Mouse (Mus musculus) testis, adult 2 months (tissue): ENCODE results near the gene Gm49673. TPM values are rescaled to one million over a fixed set of nuclear protein-coding genes. Genes with fewer than 3 reads are reported as not detected.
"Not testable (repeated sequence)": the region's sequence is repeated elsewhere in the genome, so short reads cannot be mapped to it uniquely, and the experiment has no call there.

ENCODE experiments used
- H3K27ac ChIP-seq: fragments of 200-500 bp; 2 replicates; pipeline ENCODE4 v1.5.1; 2012; ENCODE audit warnings: low read depth, low read length; ENCODE audit not compliant: control insufficient read depth, insufficient read depth
- H3K27me3 ChIP-seq: fragments of 200-500 bp; 2 replicates; pipeline ENCODE4 v1.6.1; 2012; ENCODE audit warnings: mild to moderate bottlenecking, low read length, moderate library complexity; ENCODE audit not compliant: control insufficient read depth, insufficient read depth
- H3K36me3 ChIP-seq: fragments of 200-500 bp; 2 replicates; pipeline ENCODE4 v1.6.1; 2012; ENCODE audit warnings: mild to moderate bottlenecking, low read length; ENCODE audit not compliant: control insufficient read depth, insufficient read depth
- H3K4me1 ChIP-seq: fragments of 200-500 bp; 2 replicates; pipeline ENCODE4 v1.6.1; 2012; ENCODE audit warnings: low read length; ENCODE audit not compliant: control insufficient read depth, insufficient read depth
- H3K4me3 ChIP-seq: fragments of 200-500 bp; 2 replicates; pipeline ENCODE4 v1.5.1; 2012; ENCODE audit warnings: low read depth, mild to moderate bottlenecking, low read length, moderate library complexity, mixed read lengths; ENCODE audit not compliant: control insufficient read depth
- CTCF ChIP-seq: fragments of 200-500 bp; IDR thresholded peaks from 2 replicates; pipeline ENCODE4 v1.5.1; 2012; ENCODE audit warnings: low read depth, mild to moderate bottlenecking, inconsistent platforms, low read length, moderate library complexity; ENCODE audit not compliant: control insufficient read depth, insufficient read depth, insufficient replicate concordance
- polyA plus RNA-seq: library from polyadenylated mRNA; depleted of rRNA; stranded (reverse); fragments of >200 nt; gene quantifications from 2 replicates; pipeline ENCODE4 v1.2.3, GENCODE M21; 2012; rRNA removed

Gene Gm49673
- polyA plus RNA-seq, 1 experiment, result 0.11 TPM

GRCm38 (mm10) chr17:8051247-8051646 is 96.3 kb downstream of the Gm49673 start:
- not testable (repeated sequence) for H3K27me3 ChIP-seq, H3K4me1 ChIP-seq, H3K36me3 ChIP-seq, H3K27ac ChIP-seq, H3K4me3 ChIP-seq
- TF ChIP-seq CTCF, result peak; percentile 19; the same call in 1 of the 2 replicates

- not testable (repeated sequence) for H3K36me3 ChIP-seq, H3K4me1 ChIP-seq, H3K4me3 ChIP-seq, H3K27me3 ChIP-seq, H3K27ac ChIP-seq
These were observed 97.4 kb downstream of the Gm49673 start for GRCm38 (mm10) chr17:8050218-8050617.

GRCm38 (mm10) chr17:8046178-8046577 is 101.4 kb downstream of the Gm49673 start:
- H3K4me1 ChIP-seq, H3K27ac ChIP-seq, H3K4me3 ChIP-seq, H3K27me3 ChIP-seq, H3K36me3 ChIP-seq: not testable (repeated sequence)

- H3K27me3 ChIP-seq, H3K4me3 ChIP-seq, H3K4me1 ChIP-seq, H3K36me3 ChIP-seq, H3K27ac ChIP-seq: not testable (repeated sequence)
These were observed 106.4 kb downstream of the Gm49673 start for GRCm38 (mm10) chr17:8041197-8041596.

- H3K27me3 ChIP-seq, H3K4me1 ChIP-seq, H3K27ac ChIP-seq, H3K36me3 ChIP-seq, H3K4me3 ChIP-seq: not testable (repeated sequence)
These were observed 107.5 kb downstream of the Gm49673 start for GRCm38 (mm10) chr17:8039916-8040635.

GRCm38 (mm10) chr17:8036976-8037375 is 110.6 kb downstream of the Gm49673 start:
- not testable (repeated sequence) for H3K4me3 ChIP-seq, H3K27ac ChIP-seq, H3K36me3 ChIP-seq

More at GRCm38 (mm10) chr17:8036976-8037375, 110.6 kb downstream of the Gm49673 start:
- H3K27me3 ChIP-seq, H3K4me1 ChIP-seq: not testable (repeated sequence)

Other genes with a start within 250 kb of the Gm49673 start
- 0.40 and 1.8 TPM in 2 replicates for gene Tagap, start 221.8 kb downstream of the Gm49673 start, polyA plus RNA-seq
- 702 and 927 TPM in 2 replicates for gene Rsph3a, start 202.2 kb downstream of the Gm49673 start, polyA plus RNA-seq
- 18.3 and 19.1 TPM in 2 replicates for gene Rnaset2a, start 309 bp upstream of the Gm49673 start, polyA plus RNA-seq
- 27.1 and 28.2 TPM in 2 replicates for gene Fgfr1op, start 17.7 kb upstream of the Gm49673 start, polyA plus RNA-seq
- 14.2 and 15.7 TPM in 2 replicates for gene Ccr6, start 88.3 kb upstream of the Gm49673 start, polyA plus RNA-seq
- gene Mpc1, start 135.1 kb upstream of the Gm49673 start, polyA plus RNA-seq, result 36.7 and 42.3 TPM in 2 replicates
- gene Sft2d1, start 163.3 kb upstream of the Gm49673 start, polyA plus RNA-seq, result 34.6 and 40.9 TPM in 2 replicates
- 0.15 and 0.16 TPM in 2 replicates for gene Prr18, start 189.7 kb upstream of the Gm49673 start, polyA plus RNA-seq
- 0.13 and 0.16 TPM in 2 replicates for gene T2, start 208.2 kb upstream of the Gm49673 start, polyA plus RNA-seq